Mouse (Mus musculus) E14TG2a.4 (cell line): Measurements from ENCODE around the gene Ypel5.
A peak's percentile ranks its signal among the peaks of the same experiment; 100 is the strongest.

Experiments used
- H3K27me3 ChIP-seq: 2 replicates; pipeline ENCODE4 v1.6.1; 2014; ENCODE audit warnings: low read length, control low read depth; ENCODE audit not compliant: insufficient read depth
- H3K36me3 ChIP-seq: 2 replicates; pipeline ENCODE4 v1.6.1; 2014; ENCODE audit warnings: low read length, control low read depth; ENCODE audit not compliant: insufficient read depth
- H3K4me1 ChIP-seq: replicated peaks from 2 replicates; pipeline ENCODE4 v1.6.1; 2014; ENCODE audit warnings: low read depth, low read length, control low read depth
- H3K4me3 ChIP-seq: replicated peaks from 2 replicates; pipeline ENCODE4 v1.5.1; 2014; ENCODE audit warnings: mild to moderate bottlenecking, low read length
- H3K9me3 ChIP-seq: 2 replicates; pipeline ENCODE4 v1.6.1; 2014; ENCODE audit warnings: low read length, control low read depth
- CTCF ChIP-seq: conservative IDR thresholded peaks from 2 replicates; pipeline ENCODE4 v1.5.1; 2014; ENCODE audit warnings: low read length
- NANOG ChIP-seq: IDR thresholded peaks from 2 replicates; pipeline ENCODE4 v1.6.1; 2014; ENCODE audit warnings: borderline replicate concordance, low read length, mixed read lengths
- POU5F1 ChIP-seq: IDR thresholded peaks from 2 replicates; pipeline ENCODE4 v1.6.1; 2014; ENCODE audit warnings: low read length, borderline replicate concordance

The Ypel5 gene

GRCm38 (mm10) chr17:72863226-72863625 lies 27.0 kb downstream of the Ypel5 start:
- TF ChIP-seq CTCF (no peak), NANOG (no peak), POU5F1 (no peak)
- Histone ChIP-seq H3K9me3 (no peaks in the 10 kb centered on the region), H3K27me3 (peaks cover 28% of the 10 kb centered on the region), H3K36me3 (no peaks in the 10 kb centered on the region), H3K4me1 (no peaks in the 10 kb centered on the region), H3K4me3 (no peak overlapping the region)

GRCm38 (mm10) chr17:72866624-72867245 lies 30.5 kb downstream of the Ypel5 start:
- TF ChIP-seq NANOG (no peak), POU5F1 (no peak), CTCF (no peak)
- no peaks in the 10 kb centered on the region for H3K4me1 ChIP-seq

GRCm38 (mm10) chr17:72868181-72868580 lies 31.9 kb downstream of the Ypel5 start:
- no peaks in the 10 kb centered on the region for H3K4me1 ChIP-seq
- H3K27me3 ChIP-seq = peaks cover 58% of the 10 kb centered on the region
- peaks cover 12% of the 10 kb centered on the region for H3K9me3 ChIP-seq
- no peaks in the 10 kb centered on the region for H3K36me3 ChIP-seq
- TF ChIP-seq CTCF (no peak), POU5F1 (no peak), NANOG (no peak)
- H3K4me3 ChIP-seq = no peak overlapping the region

More at GRCm38 (mm10) chr17:72866624-72867245, 30.5 kb downstream of the Ypel5 start:
- Histone ChIP-seq H3K27me3 (peaks cover 56% of the 10 kb centered on the region), H3K4me3 (no peak overlapping the region), H3K9me3 (peaks cover 12% of the 10 kb centered on the region), H3K36me3 (no peaks in the 10 kb centered on the region)

- Histone ChIP-seq H3K27me3 (peaks cover 50% of the 10 kb centered on the region), H3K9me3 (peaks cover 38% of the 10 kb centered on the region), H3K4me1 (peaks cover 22% of the 10 kb centered on the region), H3K36me3 (no peaks in the 10 kb centered on the region), H3K4me3 (no peak overlapping the region)
- no peak for TF ChIP-seq CTCF
- no peak for TF ChIP-seq NANOG
- TF ChIP-seq POU5F1 = no peak
These were observed 42.7 kb downstream of the Ypel5 start for GRCm38 (mm10) chr17:72878979-72879378.

GRCm38 (mm10) chr17:72880156-72880555 lies 43.9 kb downstream of the Ypel5 start:
- Histone ChIP-seq H3K9me3 (peaks cover 38% of the 10 kb centered on the region), H3K27me3 (peaks cover 38% of the 10 kb centered on the region), H3K4me1 (peaks cover 22% of the 10 kb centered on the region), H3K4me3 (no peak overlapping the region), H3K36me3 (no peaks in the 10 kb centered on the region)
- no peak for TF ChIP-seq CTCF
- no peak for TF ChIP-seq POU5F1
- TF ChIP-seq NANOG = no peak

GRCm38 (mm10) chr17:72881051-72881450 lies 44.8 kb downstream of the Ypel5 start:
- Histone ChIP-seq H3K4me3 (no peak overlapping the region), H3K4me1 (peaks cover 22% of the 10 kb centered on the region), H3K36me3 (no peaks in the 10 kb centered on the region), H3K9me3 (peaks cover 38% of the 10 kb centered on the region), H3K27me3 (peaks cover 29% of the 10 kb centered on the region)
- TF ChIP-seq NANOG = no peak
- no peak for TF ChIP-seq CTCF
- TF ChIP-seq POU5F1 = no peak

GRCm38 (mm10) chr17:72881804-72882203 lies 45.6 kb downstream of the Ypel5 start:
- Histone ChIP-seq H3K4me3 (no peak overlapping the region), H3K9me3 (peaks cover 42% of the 10 kb centered on the region), H3K36me3 (no peaks in the 10 kb centered on the region), H3K27me3 (peaks cover 28% of the 10 kb centered on the region), H3K4me1 (peaks cover 22% of the 10 kb centered on the region)
- TF ChIP-seq POU5F1 = no peak
- peak; percentile 89 for TF ChIP-seq NANOG

GRCm38 (mm10) chr17:72889556-72890397 lies 53.5 kb downstream of the Ypel5 start:
- H3K9me3 ChIP-seq = peaks cover 62% of the 10 kb centered on the region
- peaks cover 7% of the 10 kb centered on the region for H3K27me3 ChIP-seq
- no peaks in the 10 kb centered on the region for H3K36me3 ChIP-seq
- TF ChIP-seq CTCF (no peak), POU5F1 (no peak), NANOG (no peak)
- H3K4me3 ChIP-seq = no peak overlapping the region
- no peaks in the 10 kb centered on the region for H3K4me1 ChIP-seq
